Mouse (Mus musculus) embryonic facial prominence, embryonic 11.5 days (tissue): ENCODE measurements around the gene Kcnj9. TPM values are rescaled to one million over a fixed set of nuclear protein-coding genes. Genes with fewer than 3 reads are reported as not detected.

Experiments
- ATAC-seq: fragments of 200-750 bp; cut with Nextera tagmentation; replicated peaks from 2 replicates; pipeline ENCODE4 v1.8.0; 2017; ENCODE audit warnings: low read depth; ENCODE audit not compliant: insufficient number of reproducible peaks, low FRiP score, low TSS enrichment
- DNase-seq: peaks from one replicate; pipeline ENCODE4 v3.0.0-alpha.2; 2015; ENCODE audit warnings: low spot score
- H3K27ac ChIP-seq: fragments of 300-500 bp; sonication (generic); replicated peaks from 2 replicates; pipeline ENCODE4 v1.5.1; 2014; ENCODE audit warnings: mild to moderate bottlenecking, low read depth, low read length, control low read depth
- H3K27me3 ChIP-seq: fragments of 300-500 bp; sonication (generic); 2 replicates; pipeline ENCODE4 v1.6.1; 2014; ENCODE audit warnings: mild to moderate bottlenecking, low read length, moderate library complexity, mixed read lengths; ENCODE audit not compliant: control insufficient read depth, insufficient read depth
- H3K36me3 ChIP-seq: fragments of 300-500 bp; sonication (generic); replicated peaks from 2 replicates; pipeline ENCODE4 v1.6.1; 2014; ENCODE audit warnings: low read depth, mild to moderate bottlenecking, low read length, moderate library complexity, mixed read lengths; ENCODE audit not compliant: control insufficient read depth, insufficient read depth
- H3K4me1 ChIP-seq: fragments of 300-500 bp; sonication (generic); 2 replicates; pipeline ENCODE4 v1.6.1; 2014; ENCODE audit warnings: low read length, mixed read lengths; ENCODE audit not compliant: control insufficient read depth, insufficient read depth
- H3K4me2 ChIP-seq: fragments of 300-500 bp; sonication (generic); 2 replicates; pipeline ENCODE4 v1.6.1; 2014; ENCODE audit warnings: low read depth, mild to moderate bottlenecking, control low read depth, low read length, moderate library complexity
- H3K4me3 ChIP-seq: fragments of 300-500 bp; sonication (generic); 2 replicates; pipeline ENCODE4 v1.5.1; 2014; ENCODE audit warnings: low read depth, low read length, control low read depth
- H3K9ac ChIP-seq: fragments of 300-500 bp; sonication (generic); replicated peaks from 2 replicates; pipeline ENCODE4 v1.6.1; 2014; ENCODE audit warnings: mild to moderate bottlenecking, control low read depth, low read length
- H3K9me3 ChIP-seq: fragments of 300-500 bp; sonication (generic); replicated peaks from 2 replicates; pipeline ENCODE4 v1.6.1; 2016; ENCODE audit warnings: mild to moderate bottlenecking, low read length, inconsistent platforms, mixed read lengths; ENCODE audit not compliant: control insufficient read depth
- WGBS: fragments of 180-500 bp; shearing (Covaris S2); extraction: QIAGEN DNeasy Blood & Tissue Kit; methylation state at CpG from one replicate; pipeline ENCODE4 v1.1.7; 2014; 5-methylcytosine and 5-hydroxymethylcytosine counted together
- polyA plus RNA-seq: library from polyadenylated mRNA; unstranded; fragments of >200 nt; fragmentation: Nextera tagmentation; extraction: Ambion mirVana; gene quantifications from 2 replicates; pipeline ENCODE4 v1.2.1, GENCODE M21; 2014

Gene Kcnj9
- polyA plus RNA-seq, 1 experiment from 2014 or later = 0.65 TPM

DNA sequence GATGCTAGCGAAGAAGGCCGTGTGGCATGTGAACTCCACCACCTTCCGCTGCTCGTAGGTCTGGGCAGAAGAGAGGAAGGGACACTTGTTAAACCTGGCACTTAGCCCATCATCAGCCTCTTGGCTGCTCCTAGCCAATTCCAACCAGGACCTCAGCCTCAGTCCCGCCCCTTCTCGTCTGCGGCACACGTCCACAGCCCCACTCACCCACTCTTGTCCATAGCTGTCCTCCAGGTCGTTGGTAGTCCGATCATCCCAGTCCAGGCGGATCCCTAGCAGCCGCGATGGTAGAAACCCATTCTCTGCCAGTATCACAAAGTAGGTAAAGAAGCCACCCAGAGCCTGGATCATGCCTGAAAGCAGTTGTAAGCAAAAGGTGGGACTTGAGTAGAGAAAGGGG is 50.8 kb downstream of the Kcnj9 start:
- 93% methylated on average over 13 of the region's 13 CpGs for WGBS
- no peak for DNase-seq
- no peaks in the 10 kb centered on the region for H3K9me3 ChIP-seq
- no peaks in the 10 kb centered on the region for H3K27me3 ChIP-seq
- H3K4me1 ChIP-seq = no peaks in the 10 kb centered on the region
- H3K36me3 ChIP-seq = no peaks in the 10 kb centered on the region
- H3K27ac ChIP-seq = no peak overlapping the region
- no peak overlapping the region for H3K9ac ChIP-seq
- no peak overlapping the region for H3K4me2 ChIP-seq
- H3K4me3 ChIP-seq = no peak overlapping the region
- ATAC-seq = no peak

- Histone ChIP-seq H3K27ac (no peak overlapping the region), H3K4me2 (no peak overlapping the region), H3K9me3 (no peaks in the 10 kb centered on the region), H3K4me1 (no peaks in the 10 kb centered on the region), H3K36me3 (no peaks in the 10 kb centered on the region), H3K4me3 (no peak overlapping the region), H3K27me3 (no peaks in the 10 kb centered on the region), H3K9ac (no peak overlapping the region)
- DNase-seq = no peak
- ATAC-seq = no peak
- WGBS = 82% methylated on average over 3 of the region's 3 CpGs
Observed at GRCm38 (mm10) chr1:172277172-172277571, 51.9 kb downstream of the Kcnj9 start.

DNA sequence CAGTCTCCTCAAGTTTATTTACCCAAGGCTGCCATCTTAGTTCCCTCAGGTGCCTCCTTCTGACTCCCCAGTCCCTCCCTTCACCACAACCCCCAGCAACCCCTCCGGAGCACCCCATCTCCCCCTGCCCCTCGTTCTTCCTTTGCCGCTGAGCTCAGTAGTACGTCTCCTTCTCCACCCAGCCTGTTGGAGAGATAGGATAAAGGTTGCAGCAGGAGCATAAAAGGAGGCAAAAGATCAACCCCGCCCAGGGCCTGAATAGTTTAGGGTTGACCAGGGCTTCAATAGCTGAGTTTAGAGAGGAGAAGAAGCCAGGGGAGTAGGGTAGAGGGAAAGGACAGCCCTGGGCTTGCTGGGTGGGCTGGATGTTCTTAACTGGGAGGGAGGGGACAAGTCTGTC is 54.6 kb downstream of the Kcnj9 start:
- no peak overlapping the region for H3K9ac ChIP-seq
- no peaks in the 10 kb centered on the region for H3K9me3 ChIP-seq
- 71% methylated on average over 5 of the region's 5 CpGs for WGBS
- ATAC-seq = no peak
- DNase-seq = no peak
- no peak overlapping the region for H3K27ac ChIP-seq
- no peaks in the 10 kb centered on the region for H3K27me3 ChIP-seq
- no peak overlapping the region for H3K4me2 ChIP-seq
- H3K4me1 ChIP-seq = no peaks in the 10 kb centered on the region
- H3K36me3 ChIP-seq = no peaks in the 10 kb centered on the region
- H3K4me3 ChIP-seq = no peak overlapping the region

- no peaks in the 10 kb centered on the region for H3K27me3 ChIP-seq
- 34% methylated on average over 5 of the region's 5 CpGs for WGBS
Observed at GRCm38 (mm10) chr1:172274116-172274515, 55.0 kb downstream of the Kcnj9 start.

GRCm38 (mm10) chr1:172273386-172273785 is 55.7 kb downstream of the Kcnj9 start:
- no peaks in the 10 kb centered on the region for H3K27me3 ChIP-seq
- H3K36me3 ChIP-seq = no peaks in the 10 kb centered on the region
- 83% methylated on average over 6 of the region's 6 CpGs for WGBS
- H3K4me1 ChIP-seq = no peaks in the 10 kb centered on the region
- H3K4me2 ChIP-seq = no peak overlapping the region
- H3K4me3 ChIP-seq = no peak overlapping the region
- no peak for ATAC-seq
- H3K27ac ChIP-seq = no peak overlapping the region
- no peak overlapping the region for H3K9ac ChIP-seq
- H3K9me3 ChIP-seq = no peaks in the 10 kb centered on the region
- DNase-seq = no peak

More at GRCm38 (mm10) chr1:172274116-172274515, 55.0 kb downstream of the Kcnj9 start:
- H3K27ac ChIP-seq = no peak overlapping the region
- H3K4me3 ChIP-seq = no peak overlapping the region
- no peaks in the 10 kb centered on the region for H3K4me1 ChIP-seq
- no peaks in the 10 kb centered on the region for H3K9me3 ChIP-seq
- no peak overlapping the region for H3K4me2 ChIP-seq
- ATAC-seq = no peak
- no peaks in the 10 kb centered on the region for H3K36me3 ChIP-seq
- no peak overlapping the region for H3K9ac ChIP-seq
- no peak for DNase-seq

GRCm38 (mm10) chr1:172271765-172272164 is 57.4 kb downstream of the Kcnj9 start:
- ATAC-seq = 0 out of 2 replicates have a peak, but pooled peaks have one; percentile 34

GRCm38 (mm10) chr1:172271208-172271607 is 57.9 kb downstream of the Kcnj9 start:
- Histone ChIP-seq H3K9me3 (no peaks in the 10 kb centered on the region), H3K4me3 (no peak overlapping the region), H3K4me1 (no peaks in the 10 kb centered on the region), H3K4me2 (no peak overlapping the region), H3K27me3 (no peaks in the 10 kb centered on the region), H3K9ac (no peak overlapping the region), H3K36me3 (no peaks in the 10 kb centered on the region), H3K27ac (no peak overlapping the region)
- DNase-seq = no peak
- ATAC-seq = no peak
- whole genome bisulfite sequencing = 87% methylated on average over 3 of the region's 3 CpGs

More at GRCm38 (mm10) chr1:172271765-172272164, 57.4 kb downstream of the Kcnj9 start:
- Histone ChIP-seq H3K27ac (no peak overlapping the region), H3K4me3 (no peak overlapping the region), H3K9me3 (no peaks in the 10 kb centered on the region), H3K27me3 (no peaks in the 10 kb centered on the region), H3K9ac (no peak overlapping the region), H3K36me3 (no peaks in the 10 kb centered on the region), H3K4me1 (no peaks in the 10 kb centered on the region), H3K4me2 (no peak overlapping the region)
- DNase-seq = peak; percentile 18
- 67% methylated on average over 10 of the region's 10 CpGs for WGBS
